Mouse (Mus musculus): ENCODE results near the gene Pard3. TPM values are rescaled to one million over a fixed set of nuclear protein-coding genes. Genes with fewer than 3 reads are reported as not detected.

Pard3 gene
- total RNA-seq, 2 experiments from 2014 or later, result 26.1 to 28.1 TPM

DNA sequence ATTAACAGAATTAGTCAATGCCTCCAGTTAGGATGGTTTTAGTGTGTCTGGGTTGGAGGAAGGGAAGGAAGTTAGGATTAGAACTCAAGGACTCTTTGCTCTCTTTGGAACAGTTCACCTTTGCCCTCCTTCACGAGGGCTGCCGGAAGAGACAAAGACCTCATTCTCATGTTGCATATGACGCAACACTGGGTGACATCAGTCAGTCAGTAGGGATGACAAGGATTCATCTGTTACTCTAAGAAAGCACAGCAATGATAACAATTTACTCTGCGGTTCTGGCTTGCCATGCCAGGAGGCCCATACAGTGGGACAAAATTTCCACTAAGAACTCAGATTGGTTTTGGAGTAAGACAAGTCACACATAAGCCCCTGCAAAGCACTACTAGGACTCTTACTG is 187.1 kb downstream of the Pard3 start:
- Histone ChIP-seq H3K4me3 (no peak overlapping the region), H3K27ac (no peak overlapping the region; the same call in 1 of the 2 replicates)
- TF ChIP-seq CTCF (conservative IDR thresholded peaks at IDR 0.05), result no peak
- DNase-seq (ENCODE audit: low spot score in 2 of 2), result no peak

DNA sequence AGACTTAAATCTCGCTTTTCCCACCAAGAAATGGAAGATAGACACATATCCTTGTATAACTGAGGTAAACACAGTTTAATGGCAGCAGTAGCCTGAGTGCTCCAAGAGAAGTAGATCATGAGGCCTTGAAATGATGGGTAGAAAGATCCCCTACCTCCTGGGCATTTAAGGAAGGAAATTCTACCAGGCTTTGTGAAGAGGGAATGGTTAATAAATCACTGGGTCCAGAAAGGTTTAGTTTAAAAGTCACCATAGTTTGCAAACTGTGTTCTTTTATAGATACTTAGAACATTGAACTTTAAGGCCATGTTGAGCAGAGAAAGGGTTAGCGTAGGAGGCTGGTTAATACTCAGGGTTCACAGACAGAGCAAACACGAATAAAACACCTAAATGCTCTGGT is 187.8 kb downstream of the Pard3 start:
- DNase-seq (ENCODE audit: low spot score in 2 of 2), result no peak
- Histone ChIP-seq H3K27ac (no peak overlapping the region), H3K4me3 (no peak overlapping the region)
- no peak for TF ChIP-seq CTCF (conservative IDR thresholded peaks at IDR 0.05)

- H3K27ac ChIP-seq, result no peak overlapping the region
- no peak overlapping the region for H3K4me3 ChIP-seq
- no peak for DNase-seq (ENCODE audit: low spot score in 2 of 2)
- TF ChIP-seq CTCF (conservative IDR thresholded peaks at IDR 0.05), result peak; percentile 55
These were observed 188.3 kb downstream of the Pard3 start for GRCm38 (mm10) chr8:127251985-127252384.

DNA sequence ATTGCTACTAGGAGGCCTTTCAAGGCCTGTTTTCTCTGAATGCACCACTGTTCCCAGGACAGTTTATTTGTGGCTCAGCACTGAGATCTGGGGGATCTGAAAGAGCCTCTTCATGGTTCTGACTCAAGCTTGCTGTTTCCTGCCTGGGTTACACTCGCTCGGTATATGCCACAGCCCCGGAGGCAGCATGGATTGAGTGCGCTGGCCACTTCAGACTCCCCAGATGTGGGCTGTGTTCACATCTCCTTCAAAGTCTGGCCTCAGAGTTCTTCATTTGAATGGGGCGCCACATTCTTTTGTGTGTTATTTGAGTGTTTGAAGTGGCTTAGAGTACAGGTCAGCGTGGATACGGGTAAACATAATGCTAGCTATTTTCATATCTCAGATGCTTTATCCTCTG is 190.9 kb downstream of the Pard3 start:
- no peak for DNase-seq (ENCODE audit: low spot score in 2 of 2)
- no peak overlapping the region for H3K4me3 ChIP-seq

DNA sequence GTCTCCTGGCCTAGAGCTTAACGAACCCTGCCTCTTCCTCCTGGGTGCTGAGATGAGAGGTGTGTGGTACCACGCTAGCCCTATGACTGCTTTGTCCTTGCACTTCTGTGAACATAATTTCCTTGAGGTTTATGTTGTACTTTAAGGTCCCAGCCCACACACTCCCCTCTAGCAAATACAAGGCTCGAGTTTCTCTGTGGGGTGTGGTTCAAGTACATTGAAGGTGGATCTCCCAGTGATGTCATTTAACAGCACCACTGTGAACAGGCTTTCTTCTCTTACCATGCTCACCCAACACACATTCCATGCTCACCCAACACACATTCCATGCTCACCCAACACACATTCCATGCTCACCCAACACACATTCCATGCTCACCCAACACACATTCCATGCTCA is 193.4 kb downstream of the Pard3 start:
- TF ChIP-seq CTCF (conservative IDR thresholded peaks at IDR 0.05), result no peak
- Histone ChIP-seq H3K27ac (no peak overlapping the region), H3K4me3 (no peak overlapping the region)
- DNase-seq (ENCODE audit: low spot score in 2 of 2), result no peak

More for the DNA sequence above, 190.9 kb downstream of the Pard3 start:
- peak overlapping the region; percentile 29; the same call in 1 of the 2 replicates for H3K27ac ChIP-seq
- no peak for TF ChIP-seq CTCF (conservative IDR thresholded peaks at IDR 0.05)

DNA sequence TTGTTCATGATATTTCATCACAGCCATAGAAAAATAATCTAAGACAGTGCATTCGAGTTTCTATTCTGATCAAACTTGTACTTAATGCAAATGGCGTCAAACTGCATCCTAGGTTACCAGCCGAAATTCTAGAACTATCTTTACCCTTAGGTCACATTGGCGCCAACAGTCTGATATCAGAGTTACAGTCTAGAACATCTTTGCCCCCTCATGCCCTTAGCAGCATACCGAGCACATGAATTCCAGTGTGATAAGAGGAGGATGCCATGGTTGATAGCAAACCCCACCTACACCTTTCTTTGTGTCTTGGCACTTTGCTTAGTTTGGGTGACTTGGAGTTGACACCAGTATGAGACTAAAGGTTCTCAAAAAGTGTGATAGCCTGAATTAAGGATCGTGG is 197.4 kb downstream of the Pard3 start:
- no peak for TF ChIP-seq CTCF (conservative IDR thresholded peaks at IDR 0.05)
- DNase-seq (ENCODE audit: low spot score in 2 of 2), result no peak
- Histone ChIP-seq H3K27ac (no peak overlapping the region), H3K4me3 (no peak overlapping the region)

DNA sequence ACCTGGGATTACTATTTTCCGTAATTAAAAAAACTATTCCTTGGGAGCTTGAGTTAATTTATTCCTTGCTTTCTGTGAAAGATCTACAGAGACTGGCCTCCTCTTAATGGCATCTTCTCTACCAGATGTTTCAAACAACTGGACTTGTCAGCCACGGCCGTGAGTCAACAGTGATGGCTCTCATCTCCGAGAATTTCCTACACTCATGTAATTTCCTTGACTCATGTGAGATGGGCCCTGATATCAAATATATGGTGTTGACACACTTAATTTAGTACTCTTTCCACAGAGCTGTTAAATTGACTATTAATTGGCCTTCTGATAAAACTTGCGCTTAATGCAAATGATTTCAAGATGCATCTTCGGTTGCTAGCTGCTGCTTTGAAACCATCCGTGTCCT is 198.3 kb downstream of the Pard3 start:
- Histone ChIP-seq H3K4me3 (no peak overlapping the region), H3K27ac (no peak overlapping the region)
- DNase-seq (ENCODE audit: low spot score in 2 of 2), result no peak
- TF ChIP-seq CTCF (conservative IDR thresholded peaks at IDR 0.05), result no peak

DNA sequence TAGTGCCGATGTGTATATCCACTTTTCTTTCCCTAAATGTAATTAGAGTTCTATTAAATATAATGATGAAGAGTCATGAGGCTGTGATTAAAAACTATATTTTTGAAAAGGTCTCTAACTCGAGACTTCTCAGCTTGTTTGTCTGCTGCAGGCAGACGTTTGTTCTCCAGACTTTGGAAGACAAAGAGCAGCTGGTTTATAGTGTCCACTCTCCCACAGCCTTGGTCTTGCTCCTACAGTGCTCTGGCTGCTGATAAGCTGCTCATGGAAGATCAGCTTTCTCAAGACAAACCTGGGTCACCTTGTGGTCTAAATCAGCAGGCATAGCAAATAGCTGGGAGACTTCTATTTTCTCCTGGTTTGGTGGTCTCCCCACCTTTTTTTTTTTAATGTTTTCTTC is 198.7 kb downstream of the Pard3 start:
- DNase-seq (ENCODE audit: low spot score in 2 of 2), result no peak
- no peak for TF ChIP-seq CTCF (conservative IDR thresholded peaks at IDR 0.05)
- Histone ChIP-seq H3K4me3 (no peak overlapping the region), H3K27ac (no peak overlapping the region)

DNA sequence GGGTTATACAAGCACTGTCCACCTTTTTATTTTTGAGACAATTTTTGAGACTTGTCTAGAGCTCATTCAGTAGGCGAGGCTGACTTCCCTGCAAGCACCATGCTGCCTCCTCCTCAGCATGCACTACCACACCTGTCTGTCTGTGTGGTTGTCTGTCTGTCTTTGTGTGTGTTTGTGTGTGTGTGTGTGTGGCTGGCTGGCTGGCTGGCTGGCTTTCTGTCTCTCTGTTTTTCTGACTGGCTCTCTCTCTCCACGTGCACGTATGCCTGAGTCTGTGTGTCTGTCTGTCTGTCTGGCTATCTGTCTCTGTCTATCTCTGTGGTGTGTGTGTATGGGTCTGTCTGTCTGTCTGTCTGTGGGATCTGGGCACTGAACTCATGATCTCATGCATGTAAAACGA is 199.2 kb downstream of the Pard3 start:
- no peak for TF ChIP-seq CTCF (conservative IDR thresholded peaks at IDR 0.05)
- Histone ChIP-seq H3K4me3 (no peak overlapping the region), H3K27ac (no peak overlapping the region)
- DNase-seq (ENCODE audit: low spot score in 2 of 2), result no peak

GRCm38 (mm10) chr8:127263457-127263856 is 199.8 kb downstream of the Pard3 start:
- no peak overlapping the region for H3K4me3 ChIP-seq
- H3K27ac ChIP-seq, result no peak overlapping the region
- no peak for TF ChIP-seq CTCF (conservative IDR thresholded peaks at IDR 0.05)
- no peak for DNase-seq (ENCODE audit: low spot score in 2 of 2)

- Histone ChIP-seq H3K4me3 (no peak overlapping the region), H3K27ac (no peak overlapping the region)
- no peak for TF ChIP-seq CTCF (conservative IDR thresholded peaks at IDR 0.05)
- DNase-seq (ENCODE audit: low spot score in 2 of 2), result no peak
These were observed 201.2 kb downstream of the Pard3 start for GRCm38 (mm10) chr8:127264691-127265470.

GRCm38 (mm10) chr8:127266777-127267176 is 203.1 kb downstream of the Pard3 start:
- TF ChIP-seq CTCF (conservative IDR thresholded peaks at IDR 0.05), result no peak
- DNase-seq (ENCODE audit: low spot score in 2 of 2), result no peak
- H3K4me3 ChIP-seq, result no peak overlapping the region
- H3K27ac ChIP-seq, result no peak overlapping the region

- peak; percentile 38 to 57 for DNase-seq (ENCODE audit: low spot score in 2 of 2)
- no peak overlapping the region for H3K4me3 ChIP-seq
- peak; percentile 58 for TF ChIP-seq CTCF (conservative IDR thresholded peaks at IDR 0.05)
- peak overlapping the region; percentile 25; the same call in 1 of the 2 replicates for H3K27ac ChIP-seq
These were observed 204.7 kb downstream of the Pard3 start for GRCm38 (mm10) chr8:127268239-127269024.
